Mouse (Mus musculus) A20 (cell line): ENCODE results near the gene Sh3d21.
A peak's percentile ranks its signal among the peaks of the same experiment; 100 is the strongest.

ENCODE experiments used
- DNase-seq: peaks from one replicate; pipeline ENCODE4 v3.0.0-alpha.2; 2011; ENCODE audit warnings: low read depth, low spot score

Sh3d21 gene

DNA sequence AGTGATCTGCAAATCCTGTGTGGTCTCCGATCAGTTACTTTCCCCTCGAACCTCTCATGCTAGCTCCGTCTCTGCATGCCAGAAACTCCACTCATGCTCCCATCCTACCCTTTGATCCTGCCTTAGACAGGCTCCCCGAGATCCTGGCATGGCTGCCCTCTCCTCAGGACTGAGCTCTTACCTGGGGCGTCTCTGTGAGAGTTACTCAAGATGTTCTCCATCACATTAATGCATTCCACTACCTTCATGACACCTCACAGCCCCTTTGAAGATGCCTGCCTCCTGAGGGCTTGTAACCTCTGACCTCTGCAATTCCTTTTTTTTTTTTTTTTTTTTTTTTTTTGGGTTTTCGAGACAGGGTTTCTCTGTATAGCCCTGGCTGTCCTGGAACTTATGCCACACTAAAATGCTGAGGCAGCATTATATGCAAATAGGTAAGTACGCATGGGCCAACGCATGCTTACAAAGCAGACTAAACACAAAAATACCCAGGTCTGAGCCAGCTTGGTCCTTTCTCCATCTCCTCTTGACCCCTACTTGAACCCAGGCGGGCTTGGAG lies 16.2 kb downstream of the Sh3d21 start:
- DNase-seq: no peak

DNA sequence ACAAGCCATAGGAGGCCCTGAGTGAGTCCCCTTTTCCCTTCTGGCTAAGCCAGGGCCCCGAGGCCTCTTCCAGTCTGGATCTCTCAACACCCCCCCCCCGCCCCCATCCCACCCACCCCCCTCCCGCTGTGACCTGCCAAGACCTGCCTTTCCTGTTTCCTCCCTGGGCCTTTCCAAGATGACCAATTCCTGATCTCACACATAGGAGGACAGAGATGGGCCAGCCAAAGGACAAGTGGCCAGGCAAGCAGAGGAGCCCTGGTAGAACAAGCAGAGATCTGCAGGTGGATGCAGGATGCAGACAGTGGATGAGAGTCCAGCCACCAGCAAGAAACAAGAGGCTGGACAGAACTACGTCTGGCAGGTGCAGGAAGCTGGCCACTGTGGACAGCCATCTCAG lies 17.9 kb downstream of the Sh3d21 start:
- no peak for DNase-seq

DNA sequence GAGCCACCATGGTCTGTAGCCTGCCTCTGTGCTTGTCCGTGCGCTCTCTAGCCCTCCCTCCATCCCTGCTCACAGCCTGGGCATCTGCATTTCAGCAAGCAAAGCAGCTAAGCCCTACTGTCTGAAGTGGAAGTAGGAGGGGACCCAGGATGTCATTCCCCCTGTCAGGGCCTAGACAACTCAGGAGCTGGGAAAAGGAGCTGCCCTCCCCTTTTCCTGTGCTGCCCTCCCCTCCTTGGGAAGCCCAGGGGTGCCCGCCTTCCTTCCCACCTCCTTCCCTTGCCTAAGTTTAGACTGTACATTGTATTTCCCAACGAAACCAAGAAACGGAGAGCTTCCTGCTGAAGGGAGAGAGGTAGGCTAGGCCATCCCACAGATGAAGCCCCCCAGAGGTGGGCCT lies 22.3 kb downstream of the Sh3d21 start:
- no peak for DNase-seq

DNA sequence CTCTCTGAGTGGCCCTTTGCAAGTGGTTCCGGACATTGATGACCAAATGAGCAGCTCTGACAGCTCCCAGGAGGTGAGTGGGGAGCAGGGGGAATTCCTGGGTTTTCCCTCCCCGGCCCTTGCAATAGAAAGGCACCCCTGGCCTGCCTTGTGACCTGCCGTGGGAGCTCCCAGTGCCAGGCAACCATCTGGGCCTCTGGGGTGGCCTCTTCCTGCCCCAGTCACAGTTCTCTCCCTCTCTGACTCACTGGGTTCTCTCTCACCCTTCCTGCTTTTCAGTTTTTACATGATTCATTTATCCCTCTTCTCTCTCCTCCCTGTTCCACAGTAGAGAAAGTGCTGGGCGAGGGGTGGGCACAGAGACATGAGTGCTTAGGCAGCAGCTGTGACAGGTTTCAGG lies 25.5 kb downstream of the Sh3d21 start:
- no peak for DNase-seq

DNA sequence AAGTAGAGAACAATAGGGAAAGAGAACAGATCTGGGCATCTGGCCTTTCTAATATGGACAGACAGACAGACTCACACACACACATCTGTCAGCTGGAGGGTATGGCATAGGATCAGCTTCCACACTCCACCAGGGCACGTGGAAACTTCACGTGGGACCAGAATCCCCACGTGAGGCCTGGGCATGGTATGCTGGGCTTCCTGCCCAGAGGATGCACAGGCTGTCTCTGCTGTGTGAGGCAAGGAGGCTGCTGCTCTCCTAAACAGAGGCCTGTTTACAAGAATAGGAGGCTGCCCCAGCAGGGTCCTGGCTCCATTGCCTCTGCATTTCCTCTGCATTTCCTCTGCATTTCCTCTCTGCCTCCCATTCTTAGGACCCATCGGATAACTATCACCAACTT lies 28.7 kb downstream of the Sh3d21 start:
- no peak for DNase-seq

DNA sequence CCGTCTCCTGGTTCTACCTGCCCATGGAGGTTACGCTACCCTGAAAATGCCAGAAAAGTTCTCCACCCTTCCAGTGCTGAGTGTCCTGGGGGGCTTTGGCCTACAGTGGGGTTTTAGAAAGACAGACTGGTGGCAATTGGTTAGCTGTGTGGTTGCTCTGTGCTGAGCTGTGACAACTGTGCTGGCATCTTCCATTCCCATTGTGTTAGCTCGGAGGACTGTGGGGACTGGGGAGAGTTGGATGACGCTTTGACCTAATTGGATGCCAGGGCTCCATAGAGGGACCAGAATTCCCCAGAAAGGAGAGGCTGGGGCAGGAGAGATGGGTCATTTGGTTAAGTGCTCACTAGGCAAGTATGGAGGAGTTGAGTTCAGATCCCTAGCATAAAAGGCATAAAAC lies 29.1 kb downstream of the Sh3d21 start:
- no peak for DNase-seq

DNA sequence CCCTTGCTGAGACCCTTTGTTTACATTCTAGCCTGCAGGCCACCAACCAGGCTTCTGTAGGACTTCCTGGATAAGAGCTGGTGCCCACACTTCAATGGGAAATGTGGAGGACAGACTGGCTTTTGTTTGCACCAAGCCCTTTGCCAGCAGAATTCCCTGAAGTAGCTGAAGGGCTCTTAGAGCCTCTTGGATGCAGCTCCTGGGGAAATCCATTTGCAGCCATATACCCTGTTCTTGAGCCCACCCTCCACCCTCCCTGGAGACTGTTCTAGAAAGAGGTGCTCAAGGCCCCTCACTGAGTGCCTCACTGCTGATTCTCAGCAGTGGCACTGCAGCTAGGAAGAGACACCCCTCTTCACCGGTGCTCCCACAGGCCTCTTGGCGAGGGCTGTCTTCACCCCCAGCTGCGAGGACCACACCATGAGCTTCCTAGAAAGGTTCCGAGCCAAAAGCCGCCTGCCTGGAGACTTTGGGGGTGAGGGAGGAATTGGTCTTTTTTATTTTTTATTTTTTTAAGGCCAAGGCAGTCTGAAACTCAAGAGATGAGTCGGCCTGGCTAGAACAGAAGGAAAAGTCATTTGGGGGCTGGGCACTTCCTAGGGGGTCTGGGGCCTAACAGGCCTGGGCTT lies 30.5 kb downstream of the Sh3d21 start:
- DNase-seq: no peak

DNA sequence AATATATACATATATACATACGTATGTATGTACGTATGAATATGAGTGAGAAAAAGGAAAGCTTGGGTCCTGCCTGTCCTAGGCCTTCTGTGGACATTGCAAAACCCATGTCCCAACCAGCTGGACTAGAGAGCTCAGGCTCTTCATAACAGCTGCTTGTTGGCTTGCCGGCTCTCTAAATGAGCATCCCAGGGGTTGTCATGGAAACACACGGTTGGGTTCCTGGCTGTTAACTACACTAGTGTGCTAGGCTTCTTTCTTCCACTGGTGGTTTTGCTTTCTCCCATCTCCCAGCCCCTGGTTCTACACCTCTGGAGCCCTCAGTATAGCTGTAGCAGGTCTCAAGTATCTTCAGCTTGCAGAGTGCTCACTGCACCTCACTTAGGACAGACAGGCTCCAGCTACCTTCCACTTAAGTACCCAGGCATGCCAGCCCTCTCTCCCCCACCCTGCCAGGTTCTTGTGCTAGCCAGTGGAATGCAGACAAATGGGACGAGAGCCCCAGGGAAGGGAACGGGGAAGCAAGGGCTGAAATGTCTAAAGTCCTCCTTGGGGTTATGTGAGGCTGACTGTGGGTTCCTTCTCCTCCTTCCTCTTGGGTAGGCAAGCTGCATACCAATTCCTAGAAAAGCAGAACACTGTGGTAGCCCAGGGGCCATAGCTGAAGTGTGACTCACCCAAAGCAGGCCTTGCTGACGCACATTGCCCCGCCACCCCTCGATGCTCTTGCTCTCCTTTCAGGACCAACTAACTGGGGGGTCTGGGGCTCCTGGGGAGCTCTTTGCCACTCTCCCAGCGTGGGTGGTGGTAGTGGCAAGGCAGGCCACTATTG lies 31.8 kb downstream of the Sh3d21 start:
- DNase-seq: no peak

DNA sequence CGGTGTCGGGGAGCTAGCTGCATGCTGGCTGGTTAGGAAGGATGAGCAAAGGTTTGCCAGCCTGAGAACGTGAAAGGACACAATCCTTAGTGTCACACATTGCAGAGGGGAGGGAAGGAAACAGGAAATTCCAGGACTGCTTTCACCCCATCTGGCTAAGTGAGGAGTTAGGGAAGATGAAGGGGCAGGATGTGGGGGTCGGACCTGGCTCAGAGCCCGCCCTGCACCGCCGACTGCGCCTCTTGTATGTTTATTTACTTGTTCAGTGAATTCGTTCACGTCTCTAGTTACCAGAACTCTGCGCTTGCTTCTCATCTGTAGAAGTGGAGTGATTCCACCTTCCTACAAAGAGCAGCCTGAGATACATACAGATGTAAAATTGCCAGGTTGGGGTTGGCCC lies 32.8 kb downstream of the Sh3d21 start:
- DNase-seq: no peak

DNA sequence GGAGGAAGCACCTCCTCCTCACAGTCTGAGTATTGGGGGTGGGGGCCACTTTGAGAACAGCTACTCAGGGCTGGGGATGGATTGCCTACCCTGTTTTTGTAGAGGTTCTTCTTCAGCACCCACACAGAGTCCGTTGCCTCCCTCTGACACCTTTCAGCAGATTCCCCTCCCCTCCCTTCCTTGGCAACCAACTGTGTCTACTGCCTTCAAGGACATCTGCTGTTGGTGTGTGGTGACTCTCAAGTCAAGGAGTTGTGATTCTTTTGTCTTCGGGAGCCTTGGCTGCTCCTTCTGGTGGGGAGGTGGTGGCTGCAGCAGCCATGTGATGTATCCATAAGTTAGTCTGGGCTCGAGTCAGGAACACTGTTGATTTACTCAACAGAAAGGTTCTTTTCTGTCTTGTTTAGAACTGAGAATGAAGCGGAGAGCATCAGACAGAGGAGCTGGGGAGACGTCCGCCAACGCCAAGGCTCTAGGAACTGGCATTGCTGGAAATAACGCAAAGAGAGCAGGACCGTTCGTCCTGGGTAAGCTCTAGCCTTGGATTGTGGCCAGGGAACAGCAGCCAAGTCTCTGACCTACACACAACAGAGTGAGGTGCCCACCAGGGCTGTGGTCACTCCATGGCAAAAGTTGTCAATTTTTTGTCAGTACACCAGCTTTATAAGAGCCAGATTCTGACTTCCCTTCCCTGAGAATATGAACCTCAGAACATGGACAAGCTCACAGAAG lies 39.8 kb downstream of the Sh3d21 start:
- DNase-seq: no peak

DNA sequence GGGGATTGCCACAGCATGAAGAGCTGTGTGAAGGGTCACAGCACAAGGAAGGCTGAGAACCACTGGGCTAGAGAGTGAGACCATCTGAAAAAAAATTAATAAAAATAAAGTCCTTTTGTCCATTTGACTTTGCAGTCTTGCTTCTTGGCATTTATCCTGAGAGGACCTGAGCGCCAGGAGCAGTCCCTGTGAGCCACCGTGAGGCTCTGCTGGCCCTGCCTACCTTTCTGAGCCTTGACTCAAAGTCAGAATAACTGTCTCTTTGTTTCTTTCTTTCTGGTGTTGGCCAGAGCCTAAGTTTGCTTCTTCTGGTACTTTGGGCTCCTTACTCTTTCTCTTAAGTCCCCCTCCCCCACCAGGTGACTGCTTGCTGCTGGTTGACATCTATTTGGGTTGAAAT lies 42.8 kb downstream of the Sh3d21 start:
- DNase-seq: no peak

DNA sequence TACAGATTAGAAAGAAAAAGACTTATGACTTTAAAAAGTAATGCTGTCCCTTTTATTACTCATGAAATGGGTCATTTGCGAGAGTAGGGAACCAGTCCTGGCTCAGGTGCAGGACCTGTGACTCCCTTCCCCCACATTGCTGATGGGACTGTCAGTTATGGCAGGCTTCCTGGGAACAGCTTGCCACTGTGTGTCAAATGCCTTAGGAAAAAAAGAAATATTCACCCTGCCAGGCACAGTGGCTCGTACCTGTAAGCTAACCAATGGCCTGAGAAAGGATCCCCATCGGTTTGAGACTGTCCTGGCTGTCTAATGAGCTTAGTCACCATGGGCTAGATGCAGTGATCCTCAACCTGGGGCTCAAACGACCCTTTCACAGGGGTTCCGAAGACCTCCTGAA lies 43.2 kb downstream of the Sh3d21 start:
- DNase-seq: no peak

DNA sequence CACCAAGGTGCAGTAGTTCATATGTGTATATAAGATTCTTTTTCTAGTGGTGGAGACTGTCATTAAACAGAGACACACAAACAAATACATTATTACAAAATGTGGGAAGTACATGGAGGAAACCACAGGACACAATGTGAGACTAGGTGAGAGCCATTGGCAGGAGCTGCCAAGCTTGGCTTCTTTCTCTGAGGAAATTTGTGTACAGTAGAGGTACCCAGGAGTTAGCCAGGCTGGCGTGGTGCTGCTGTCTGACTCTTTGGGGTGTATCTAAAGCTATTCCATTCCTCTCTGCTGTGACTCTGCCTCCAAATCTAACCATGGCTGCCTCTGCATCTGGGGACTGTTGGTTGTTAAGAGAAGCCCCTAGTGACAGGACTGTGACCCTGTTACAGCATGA lies 44.2 kb downstream of the Sh3d21 start:
- DNase-seq: no peak

DNA sequence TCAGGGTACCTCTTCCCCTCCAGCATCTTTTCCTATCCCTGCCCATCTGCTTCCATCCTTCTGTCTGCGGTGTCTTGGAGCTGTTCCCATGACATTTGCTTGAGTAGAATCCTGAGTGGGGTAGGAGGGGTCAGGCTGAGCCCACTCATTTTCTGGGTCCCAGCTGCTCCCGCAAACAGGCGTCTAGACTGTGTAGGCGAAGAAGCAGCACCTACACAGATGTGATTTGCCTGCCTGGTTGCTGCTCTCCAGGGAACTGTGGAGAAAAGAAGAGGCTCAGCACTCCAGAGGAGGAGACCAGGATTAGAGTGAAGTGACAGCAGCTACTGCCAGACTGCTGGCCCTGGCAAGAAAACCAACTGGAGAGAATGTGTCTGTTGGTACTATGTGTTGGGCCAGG lies 44.6 kb downstream of the Sh3d21 start:
- DNase-seq: no peak

DNA sequence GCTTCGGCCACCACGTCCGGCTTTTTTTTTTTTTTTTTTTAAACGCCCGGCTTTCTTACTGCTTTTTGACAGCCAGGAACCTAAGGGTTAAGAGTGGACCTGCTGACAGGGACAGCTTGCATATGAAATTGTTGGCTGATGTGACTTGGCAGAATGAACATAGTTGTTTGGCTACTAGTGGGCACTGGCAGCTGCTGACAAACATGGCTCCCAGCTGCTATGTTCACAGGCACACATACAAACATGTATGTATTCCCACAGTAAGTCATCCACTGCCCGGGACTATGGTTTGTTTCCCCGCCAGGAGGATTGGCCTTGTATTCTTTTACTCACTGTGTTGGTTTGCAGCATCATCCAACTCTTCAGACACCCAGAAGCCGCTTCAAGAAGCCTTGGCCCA lies 46.2 kb downstream of the Sh3d21 start:
- no peak for DNase-seq

DNA sequence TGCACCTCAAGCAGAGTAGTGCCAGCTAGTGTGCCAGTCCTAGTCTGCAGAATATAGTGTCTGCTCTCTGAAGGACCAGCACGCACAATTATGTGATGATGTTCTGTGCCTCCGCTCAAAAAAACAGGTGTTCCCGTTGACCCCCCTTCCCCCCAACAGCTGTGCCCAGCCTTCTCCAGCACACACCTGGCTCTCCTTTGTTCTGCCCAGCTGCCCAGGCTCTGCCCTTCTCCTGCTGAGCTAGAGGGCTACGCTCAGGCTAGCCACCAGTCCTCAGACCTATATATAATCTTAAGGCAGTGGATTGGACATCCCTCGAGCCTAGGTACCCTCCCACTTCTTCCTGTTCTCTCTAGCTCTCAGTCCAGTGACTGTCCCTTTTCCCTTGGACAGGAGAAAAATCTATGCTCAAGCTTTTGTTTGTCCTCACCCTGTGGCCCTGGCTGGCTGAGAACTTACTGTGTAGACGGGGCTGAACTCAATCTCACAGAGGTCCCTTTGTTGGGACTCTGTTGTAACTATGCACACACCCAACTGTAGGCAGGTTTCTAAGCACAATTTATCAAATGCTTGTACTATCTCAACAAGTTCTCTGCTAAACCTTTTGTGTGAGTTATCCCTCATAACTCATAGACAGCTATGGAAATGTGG lies 47.3 kb downstream of the Sh3d21 start:
- DNase-seq: no peak

DNA sequence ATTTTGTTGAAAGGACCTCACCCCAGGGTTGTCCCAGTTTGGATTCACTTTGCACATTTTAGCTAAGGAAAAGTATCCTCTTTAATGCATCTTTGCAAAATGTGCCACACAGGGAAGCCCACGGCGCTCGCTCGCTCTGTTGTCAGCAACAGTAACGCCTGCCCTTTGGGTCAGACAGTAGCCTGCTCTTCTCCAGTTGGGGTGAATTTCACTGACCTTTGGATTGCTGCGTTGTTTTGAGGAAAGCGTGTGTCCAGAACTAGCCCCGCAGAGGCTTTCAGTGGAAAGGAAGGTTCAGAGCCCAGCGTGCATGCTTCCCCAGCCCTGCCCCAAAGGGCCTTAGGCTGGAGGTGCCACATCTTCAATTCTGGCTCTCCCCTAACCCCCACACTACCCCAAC lies 47.9 kb downstream of the Sh3d21 start:
- DNase-seq: no peak

DNA sequence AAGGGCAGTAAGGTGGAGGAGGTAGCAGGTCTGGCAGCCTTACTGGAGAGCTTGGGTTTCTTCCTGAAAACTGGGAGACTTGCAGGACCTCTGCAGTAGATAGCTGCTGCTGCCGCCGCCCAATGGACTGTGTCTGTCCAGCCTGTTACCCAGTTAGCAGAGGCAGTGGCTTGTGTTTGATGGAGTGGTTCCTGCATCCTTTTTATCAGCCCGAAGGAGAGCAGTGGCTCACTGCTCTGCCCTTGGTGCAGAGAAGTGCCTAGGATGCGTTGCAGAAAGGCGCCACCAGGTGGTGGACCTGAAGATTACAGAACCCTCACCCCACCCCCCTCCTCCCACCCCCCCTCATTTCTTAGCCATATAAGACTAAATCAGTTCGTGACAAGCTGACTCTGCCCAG lies 49.3 kb downstream of the Sh3d21 start:
- peak; percentile 67 for DNase-seq

DNA sequence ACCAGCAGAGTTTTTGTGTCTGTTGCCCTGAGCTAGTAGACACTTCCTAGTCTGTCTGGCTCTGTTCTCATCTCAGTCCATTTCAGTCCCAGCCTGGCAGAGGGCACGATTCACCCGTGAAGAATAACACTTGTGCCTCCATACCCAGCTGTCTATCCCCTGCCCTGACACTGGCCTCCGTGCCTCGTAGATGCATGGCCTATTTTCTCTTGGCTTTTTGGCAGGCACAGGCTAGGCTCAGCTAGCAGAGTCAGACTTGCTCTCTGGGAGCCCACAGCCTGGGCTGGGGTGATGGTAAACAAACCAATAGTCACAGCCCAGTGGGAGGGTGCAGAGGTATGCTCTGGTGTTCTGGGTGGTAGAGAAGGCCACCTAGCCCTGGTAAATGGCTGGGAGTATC lies 50.0 kb downstream of the Sh3d21 start:
- no peak for DNase-seq

DNA sequence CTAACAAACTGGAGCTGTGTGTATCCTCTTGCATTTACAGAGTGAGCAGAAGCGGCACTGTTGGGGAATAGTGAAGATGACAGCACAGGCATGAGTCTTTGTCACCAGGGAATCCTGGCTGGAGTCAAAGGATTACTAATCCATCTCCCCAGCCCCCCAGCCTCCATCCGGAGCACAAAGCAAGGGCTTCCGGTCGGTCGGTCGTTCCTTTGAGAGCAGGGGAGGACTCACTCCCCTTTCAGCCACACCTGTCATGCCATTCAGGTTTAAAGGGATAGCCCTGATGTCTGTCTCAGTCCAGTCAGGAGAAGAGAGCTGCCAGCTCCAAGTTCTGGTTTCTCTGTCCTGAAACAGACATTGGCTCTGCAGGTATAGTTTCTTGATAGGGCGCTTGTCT lies 52.1 kb downstream of the Sh3d21 start:
- DNase-seq: no peak

DNA sequence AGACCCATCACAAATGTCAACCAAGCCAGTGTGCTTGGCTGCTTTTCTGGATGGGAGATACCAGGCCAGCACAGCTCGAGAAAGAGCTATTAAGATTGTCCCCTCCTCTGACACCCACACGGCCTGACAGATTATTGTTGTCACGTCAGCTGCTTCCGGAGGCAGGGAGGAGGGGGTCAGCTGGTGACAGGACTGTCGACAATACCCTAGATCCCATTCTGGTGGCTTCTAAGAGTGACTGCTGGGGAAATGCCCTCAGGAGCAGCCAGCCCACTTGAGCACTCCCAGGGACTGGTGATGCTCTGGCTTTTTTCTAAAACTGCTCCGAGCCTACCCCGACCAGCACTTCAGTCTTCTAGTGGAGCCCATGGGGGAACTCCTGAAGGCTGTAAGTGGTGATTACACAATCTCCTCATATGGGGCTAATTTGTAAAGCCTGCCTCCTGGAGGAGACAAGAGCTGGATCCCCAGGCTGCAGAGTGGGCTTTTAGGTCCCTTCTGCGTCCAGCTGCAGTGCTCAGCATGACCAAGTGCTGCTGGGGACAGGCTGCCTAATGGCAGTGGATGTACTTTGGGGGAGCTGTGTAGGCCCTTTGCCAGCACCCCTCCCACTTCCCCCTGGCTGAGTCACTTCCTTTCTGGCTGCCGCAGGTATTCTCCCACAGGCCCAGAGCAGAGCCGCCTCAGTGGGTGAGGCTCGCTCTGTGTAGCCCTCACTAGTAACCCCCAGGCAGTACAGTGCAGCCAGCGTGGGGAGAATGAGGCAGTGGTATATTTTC lies 52.7 kb downstream of the Sh3d21 start:
- peak; percentile 89 for DNase-seq
